ENCODE assay signal across 17 mouse cellular contexts in genomic region chr6:48430748-48431147, GRCm38 (mm10). TPM values are rescaled to one million over a fixed set of nuclear protein-coding genes. Genes with fewer than 3 reads are reported as not detected.
"Had no signal": no experiment of that assay in that cellular context is flagged by ENCODE, and none has a peak within 500 bp of the region (broad histone marks: within the 10 kb centered on the region; RNA-seq: fewer than 3 reads in every experiment).

No protein-coding gene starts in this region.

- H3K27me3 ChIP-seq: neural tube, embryonic 13.5 days; neural tube, embryonic 15.5 days; stomach, embryonic 15.5 days had no signal

- H3K4me3 ChIP-seq: neural tube, embryonic 13.5 days; neural tube, embryonic 15.5 days; stomach, embryonic 15.5 days had no signal

- H3K4me1 ChIP-seq: neural tube, embryonic 13.5 days; neural tube, embryonic 15.5 days had no signal

- H3K27ac ChIP-seq: neural tube, embryonic 13.5 days; neural tube, embryonic 15.5 days; stomach, embryonic 15.5 days; stomach, postnatal 0 days had no signal

- DNase-seq: retina, postnatal 1 day; right cerebral cortex, adult 18-20 months; right cerebral cortex, postnatal 14 days; right cerebral cortex, postnatal 25 days; right cerebral cortex, postnatal 4 days; spleen, adult 18-20 months; thymus, adult 18-20 months; thymus, adult 2 months; thymus, postnatal 14 days; thymus, postnatal 25 days; thymus, postnatal 36 days; thymus, postnatal 4 days had no signal

RNA-seq across cellular contexts. Expression of gene Sspo, which starts 17.3 kb away (rescaled TPM):
- total RNA-seq: neutrophil, adult 5-6 weeks had no signal
